Mouse (Mus musculus): ENCODE measurements around the gene Safb.
A peak's percentile ranks its signal among the peaks of the same experiment; 100 is the strongest.

GRCm38 (mm10) chr17:56547846-56548604, 36.6 kb upstream of the Safb start:
- 0 out of 2 replicates have a peak, but pooled peaks have one; percentile 28 for TF ChIP-seq CTCF (IDR thresholded peaks at IDR 0.05; ENCODE audit: low read depth, low read length)
- TF ChIP-seq POLR2AphosphoS5 (IDR thresholded peaks at IDR 0.05; ENCODE audit: insufficient replicate concordance, low read depth, low read length), result no peak
